Mouse (Mus musculus): Measurements from ENCODE around the gene Spi1.

Gene Spi1

GRCm38 (mm10) chr2:91117585-91118275 is 35.5 kb downstream of the Spi1 start, which contains the start of gene Mybpc3:
Gene Mybpc3 (plus strand): TSS chr2:91118144.
- Histone ChIP-seq H3K27me3 (ENCODE audit: insufficient read depth, low read length) (peaks cover 67% of the 10 kb centered on the region), H3K9me3 (ENCODE audit: low read length) (no peaks in the 10 kb centered on the region), H3K4me1 (replicated peaks; ENCODE audit: low read depth, low read length) (peaks cover 35% of the 10 kb centered on the region), H3K36me3 (ENCODE audit: insufficient read depth, low read length) (no peaks in the 10 kb centered on the region), H3K4me3 (replicated peaks; ENCODE audit: low read length) (no peak within 1 kb of the TSS; the same call in 1 of the 2 replicates)
- TF ChIP-seq POU5F1 (IDR thresholded peaks at IDR 0.05; ENCODE audit: borderline replicate concordance, low read length) (no peak), NANOG (IDR thresholded peaks at IDR 0.05; ENCODE audit: borderline replicate concordance, low read length) (no peak), CTCF (conservative IDR thresholded peaks at IDR 0.05; ENCODE audit: low read length) (no peak)

DNA sequence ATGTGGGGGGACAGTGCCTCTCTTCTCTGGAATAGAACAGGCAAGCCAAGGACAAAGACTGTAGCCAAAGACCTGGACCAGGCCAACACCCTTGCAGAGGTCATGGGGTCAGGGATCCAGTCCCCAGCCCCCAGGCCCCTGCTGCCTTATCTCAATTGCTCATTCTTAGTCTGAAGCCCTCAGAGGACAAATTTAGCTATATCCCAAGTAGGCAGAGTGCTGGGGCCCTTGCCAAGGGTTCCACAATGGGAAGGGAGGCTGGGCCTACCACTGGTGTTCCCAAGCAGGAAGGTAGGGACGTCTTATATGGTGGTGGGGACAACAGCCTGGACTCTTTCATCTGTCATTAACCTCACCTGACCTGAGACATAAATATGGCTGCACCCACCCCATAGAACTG is 36.5 kb downstream of the Spi1 start:
- peaks cover 69% of the 10 kb centered on the region for H3K27me3 ChIP-seq (ENCODE audit: insufficient read depth, low read length)
- no peaks in the 10 kb centered on the region for H3K36me3 ChIP-seq (ENCODE audit: insufficient read depth, low read length)
- no peak overlapping the region for H3K4me3 ChIP-seq (replicated peaks; ENCODE audit: low read length)
- H3K4me1 ChIP-seq (replicated peaks; ENCODE audit: low read depth, low read length): peaks cover 35% of the 10 kb centered on the region
- TF ChIP-seq NANOG (IDR thresholded peaks at IDR 0.05; ENCODE audit: borderline replicate concordance, low read length): no peak
- no peak for TF ChIP-seq CTCF (conservative IDR thresholded peaks at IDR 0.05; ENCODE audit: low read length)
- TF ChIP-seq POU5F1 (IDR thresholded peaks at IDR 0.05; ENCODE audit: borderline replicate concordance, low read length): no peak
- H3K9me3 ChIP-seq (ENCODE audit: low read length): no peaks in the 10 kb centered on the region

DNA sequence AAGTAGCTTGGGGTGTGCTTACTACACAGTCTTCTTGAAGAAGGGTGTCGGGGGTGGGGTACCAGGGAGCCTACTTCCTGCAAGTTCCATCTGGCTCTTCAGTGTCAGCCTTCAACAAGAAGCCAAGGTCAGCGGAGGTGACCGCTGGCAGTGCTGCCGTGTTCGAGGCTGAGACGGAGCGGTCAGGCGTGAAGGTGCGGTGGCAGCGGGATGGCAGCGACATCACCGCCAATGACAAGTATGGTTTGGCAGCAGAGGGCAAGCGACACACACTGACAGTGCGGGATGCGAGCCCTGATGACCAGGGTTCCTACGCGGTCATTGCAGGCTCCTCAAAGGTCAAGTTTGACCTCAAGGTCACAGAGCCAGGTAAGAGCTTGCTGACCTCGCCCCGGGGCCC is 36.9 kb downstream of the Spi1 start:
- Histone ChIP-seq H3K27me3 (ENCODE audit: insufficient read depth, low read length) (peaks cover 68% of the 10 kb centered on the region), H3K4me3 (replicated peaks; ENCODE audit: low read length) (no peak overlapping the region; the same call in 1 of the 2 replicates), H3K4me1 (replicated peaks; ENCODE audit: low read depth, low read length) (peaks cover 38% of the 10 kb centered on the region), H3K36me3 (ENCODE audit: insufficient read depth, low read length) (no peaks in the 10 kb centered on the region), H3K9me3 (ENCODE audit: low read length) (no peaks in the 10 kb centered on the region)
- TF ChIP-seq CTCF (conservative IDR thresholded peaks at IDR 0.05; ENCODE audit: low read length) (no peak), POU5F1 (IDR thresholded peaks at IDR 0.05; ENCODE audit: borderline replicate concordance, low read length) (no peak), NANOG (IDR thresholded peaks at IDR 0.05; ENCODE audit: borderline replicate concordance, low read length) (no peak)

DNA sequence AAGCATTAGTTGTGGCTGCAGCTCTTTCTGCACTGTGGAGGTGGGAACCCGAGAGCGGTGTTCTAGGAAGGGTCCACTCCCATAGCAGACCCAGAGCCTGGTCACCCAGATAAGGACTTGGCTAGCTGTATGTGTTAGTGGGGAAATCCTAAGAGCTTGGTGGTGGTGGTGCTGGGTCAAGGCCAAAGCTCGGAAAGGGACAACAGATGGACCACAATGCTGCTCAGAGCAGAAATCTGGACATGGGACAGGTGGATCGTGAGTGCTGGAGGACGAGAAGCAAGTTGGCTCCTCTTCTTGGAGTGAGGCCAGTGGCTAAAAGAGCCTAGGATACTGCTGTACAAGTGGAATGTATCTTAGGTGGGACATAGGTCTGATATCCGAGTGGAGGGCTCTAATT is 37.4 kb downstream of the Spi1 start:
- H3K9me3 ChIP-seq (ENCODE audit: low read length): no peaks in the 10 kb centered on the region
- no peaks in the 10 kb centered on the region for H3K36me3 ChIP-seq (ENCODE audit: insufficient read depth, low read length)
- H3K27me3 ChIP-seq (ENCODE audit: insufficient read depth, low read length): peaks cover 71% of the 10 kb centered on the region
- TF ChIP-seq NANOG (IDR thresholded peaks at IDR 0.05; ENCODE audit: borderline replicate concordance, low read length): no peak
- H3K4me1 ChIP-seq (replicated peaks; ENCODE audit: low read depth, low read length): peaks cover 42% of the 10 kb centered on the region
- no peak overlapping the region for H3K4me3 ChIP-seq (replicated peaks; ENCODE audit: low read length)

GRCm38 (mm10) chr2:91120261-91120671 is 38.1 kb downstream of the Spi1 start:
- no peak for TF ChIP-seq POU5F1 (IDR thresholded peaks at IDR 0.05; ENCODE audit: borderline replicate concordance, low read length)
- TF ChIP-seq NANOG (IDR thresholded peaks at IDR 0.05; ENCODE audit: borderline replicate concordance, low read length): no peak
- no peak for TF ChIP-seq CTCF (conservative IDR thresholded peaks at IDR 0.05; ENCODE audit: low read length)
- Histone ChIP-seq H3K36me3 (ENCODE audit: insufficient read depth, low read length) (no peaks in the 10 kb centered on the region), H3K9me3 (ENCODE audit: low read length) (no peaks in the 10 kb centered on the region), H3K27me3 (ENCODE audit: insufficient read depth, low read length) (peaks cover 72% of the 10 kb centered on the region), H3K4me1 (replicated peaks; ENCODE audit: low read depth, low read length) (peaks cover 44% of the 10 kb centered on the region), H3K4me3 (replicated peaks; ENCODE audit: low read length) (no peak overlapping the region)

GRCm38 (mm10) chr2:91121011-91121410 is 38.8 kb downstream of the Spi1 start:
- Histone ChIP-seq H3K27me3 (ENCODE audit: insufficient read depth, low read length) (peaks cover 70% of the 10 kb centered on the region), H3K36me3 (ENCODE audit: insufficient read depth, low read length) (no peaks in the 10 kb centered on the region), H3K9me3 (ENCODE audit: low read length) (no peaks in the 10 kb centered on the region), H3K4me1 (replicated peaks; ENCODE audit: low read depth, low read length) (peaks cover 41% of the 10 kb centered on the region), H3K4me3 (replicated peaks; ENCODE audit: low read length) (no peak overlapping the region)
- TF ChIP-seq CTCF (conservative IDR thresholded peaks at IDR 0.05; ENCODE audit: low read length) (no peak), POU5F1 (IDR thresholded peaks at IDR 0.05; ENCODE audit: borderline replicate concordance, low read length) (no peak), NANOG (IDR thresholded peaks at IDR 0.05; ENCODE audit: borderline replicate concordance, low read length) (no peak)

DNA sequence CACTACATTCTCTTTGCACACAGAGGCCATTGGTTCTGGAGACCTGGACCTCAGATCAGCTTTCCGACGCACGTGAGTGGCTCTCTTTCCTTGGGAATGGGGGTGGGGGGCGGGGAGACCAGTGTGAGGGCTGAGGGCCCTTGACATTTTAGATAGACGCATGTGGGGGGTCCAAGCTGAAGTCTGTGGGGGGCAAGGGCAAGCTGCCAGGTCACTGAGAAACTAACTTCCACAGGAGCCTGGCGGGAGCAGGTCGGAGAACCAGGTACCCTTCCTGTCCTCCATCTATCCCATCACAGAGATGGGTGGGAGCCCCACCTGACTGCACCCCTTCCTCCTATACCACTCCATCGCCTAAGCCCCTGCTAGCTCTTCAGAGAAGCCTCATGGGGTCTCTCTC is 39.3 kb downstream of the Spi1 start:
- Histone ChIP-seq H3K9me3 (ENCODE audit: low read length) (no peaks in the 10 kb centered on the region), H3K4me1 (replicated peaks; ENCODE audit: low read depth, low read length) (peaks cover 41% of the 10 kb centered on the region), H3K4me3 (replicated peaks; ENCODE audit: low read length) (no peak overlapping the region), H3K27me3 (ENCODE audit: insufficient read depth, low read length) (peaks cover 65% of the 10 kb centered on the region), H3K36me3 (ENCODE audit: insufficient read depth, low read length) (no peaks in the 10 kb centered on the region)
- TF ChIP-seq POU5F1 (IDR thresholded peaks at IDR 0.05; ENCODE audit: borderline replicate concordance, low read length) (no peak), CTCF (conservative IDR thresholded peaks at IDR 0.05; ENCODE audit: low read length) (no peak), NANOG (IDR thresholded peaks at IDR 0.05; ENCODE audit: borderline replicate concordance, low read length) (no peak)

DNA sequence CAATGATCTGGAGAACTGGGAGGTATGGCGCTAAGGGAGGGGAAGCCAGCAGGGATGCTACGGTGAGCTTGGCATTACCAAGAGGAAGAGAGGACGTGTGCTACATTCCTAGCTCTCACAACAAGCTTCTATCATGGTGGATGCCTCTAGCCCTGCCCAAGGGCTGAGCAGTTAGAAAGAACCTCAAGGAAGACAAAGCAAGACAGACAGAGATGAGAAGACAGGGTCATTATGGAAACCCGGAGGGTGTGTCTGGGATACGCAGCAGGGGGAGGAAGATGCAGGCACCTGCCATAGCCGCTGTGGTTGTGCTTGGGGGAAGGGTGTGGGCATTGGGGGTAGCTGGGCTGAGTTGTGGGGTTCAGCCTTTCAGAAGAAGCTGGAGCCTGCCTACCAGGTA is 41.3 kb downstream of the Spi1 start:
- TF ChIP-seq POU5F1 (IDR thresholded peaks at IDR 0.05; ENCODE audit: borderline replicate concordance, low read length) (no peak), NANOG (IDR thresholded peaks at IDR 0.05; ENCODE audit: borderline replicate concordance, low read length) (no peak), CTCF (conservative IDR thresholded peaks at IDR 0.05; ENCODE audit: low read length) (no peak)
- peaks cover 40% of the 10 kb centered on the region for H3K4me1 ChIP-seq (replicated peaks; ENCODE audit: low read depth, low read length)
- peaks cover 49% of the 10 kb centered on the region for H3K27me3 ChIP-seq (ENCODE audit: insufficient read depth, low read length)
- H3K4me3 ChIP-seq (replicated peaks; ENCODE audit: low read length): peak overlapping the region; percentile 26; the same call in 1 of the 2 replicates
- no peaks in the 10 kb centered on the region for H3K36me3 ChIP-seq (ENCODE audit: insufficient read depth, low read length)
- H3K9me3 ChIP-seq (ENCODE audit: low read length): no peaks in the 10 kb centered on the region

- Histone ChIP-seq H3K36me3 (ENCODE audit: insufficient read depth, low read length) (no peaks in the 10 kb centered on the region), H3K27me3 (ENCODE audit: insufficient read depth, low read length) (peaks cover 34% of the 10 kb centered on the region), H3K4me3 (replicated peaks; ENCODE audit: low read length) (no peak overlapping the region), H3K4me1 (replicated peaks; ENCODE audit: low read depth, low read length) (peaks cover 29% of the 10 kb centered on the region), H3K9me3 (ENCODE audit: low read length) (no peaks in the 10 kb centered on the region)
- TF ChIP-seq POU5F1 (IDR thresholded peaks at IDR 0.05; ENCODE audit: borderline replicate concordance, low read length) (no peak), CTCF (conservative IDR thresholded peaks at IDR 0.05; ENCODE audit: low read length) (no peak), NANOG (IDR thresholded peaks at IDR 0.05; ENCODE audit: borderline replicate concordance, low read length) (no peak)
Observed at GRCm38 (mm10) chr2:91125101-91125500, 42.9 kb downstream of the Spi1 start.
